Mouse (Mus musculus): ENCODE data around the gene Stx1b.

DNA sequence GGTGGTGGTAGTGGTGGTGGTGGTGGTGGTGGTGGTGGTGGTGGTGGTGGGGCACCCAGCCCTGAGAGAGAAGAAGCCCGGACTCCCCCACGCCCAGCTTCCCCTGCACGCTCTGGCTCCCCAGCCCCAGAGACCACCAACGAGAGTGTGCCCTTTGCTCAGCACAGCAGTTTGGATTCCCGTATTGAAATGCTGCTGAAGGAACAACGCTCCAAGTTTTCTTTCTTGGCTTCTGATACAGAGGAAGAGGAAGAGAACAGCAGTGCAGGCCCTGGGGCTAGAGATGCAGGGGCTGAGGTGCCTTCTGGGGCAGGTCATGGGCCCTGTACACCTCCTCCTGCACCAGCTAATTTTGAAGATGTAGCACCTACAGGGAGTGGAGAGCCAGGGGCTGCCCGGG lies 39.0 kb downstream of the Stx1b start, which contains the start of gene Gm49388:
- TF ChIP-seq POLR2A (IDR thresholded peaks at IDR 0.05; ENCODE audit: insufficient read depth, low read depth, low read length) (no peak), CTCF (IDR thresholded peaks at IDR 0.05) (no peak), EP300 (IDR thresholded peaks at IDR 0.05; ENCODE audit: insufficient read depth, low read depth, low read length) (no peak)

All from heart, adult 2 months (tissue).